Mouse (Mus musculus): ENCODE results near the gene Wdr90. TPM values are rescaled to one million over a fixed set of nuclear protein-coding genes. Genes with fewer than 3 reads are reported as not detected.

Wdr90 gene
- polyA plus RNA-seq, 2 experiments, result 7.5 to 18.1 TPM

- no peaks in the 10 kb centered on the region for H3K9me3 ChIP-seq (ENCODE audit: control insufficient read depth, low read length)
- DNase-seq (ENCODE audit: low read depth in 3 of 3, low spot score in 3 of 3) (no peak), ATAC-seq (ENCODE audit: insufficient read depth) (no peak)
- H3K4me1 ChIP-seq (replicated peaks; ENCODE audit: control insufficient read depth in 2 of 2, insufficient read depth in 2 of 2, low read length in 1 of 2), result peaks cover 3 to 6% of the 10 kb centered on the region in 2 experiments; a peak in 1 of 4 replicates
- 10% methylated on average over 24 of the region's 29 CpGs for WGBS (ENCODE audit: insufficient replicate concordance)
- H3K9ac ChIP-seq (replicated peaks), result peak within 1 kb of the TSS; percentile 7; the same call in 1 of the 2 replicates
- TF ChIP-seq CTCF (IDR thresholded peaks at IDR 0.05; ENCODE audit: low read depth) (no peak), EP300 (IDR thresholded peaks at IDR 0.05; ENCODE audit: low read depth) (no peak)
- peak within 1 kb of the TSS; percentile 53 for H3K4me2 ChIP-seq (ENCODE audit: low read depth)
- peak within 1 kb of the TSS in 1 of 2 experiments; percentile 23; a peak in 2 of 4 replicates for H3K4me3 ChIP-seq (ENCODE audit: insufficient read depth in 1 of 2, low read depth in 2 of 2, low read length in 2 of 2)
- H3K36me3 ChIP-seq (replicated peaks; ENCODE audit: control insufficient read depth, insufficient read depth, low read depth), result peaks cover 32% of the 10 kb centered on the region
- H3K27me3 ChIP-seq (ENCODE audit: control insufficient read depth, insufficient read depth, low read length), result no peaks in the 10 kb centered on the region
- no peak within 1 kb of the TSS for H3K27ac ChIP-seq
These were observed 24.3 kb downstream of the Wdr90 start, which contains the start of gene Rhbdl1 for GRCm38 (mm10) chr17:25837076-25837410. Gene Rhbdl1 (minus strand): TSS chr17:25837295.

- H3K9me3 ChIP-seq (ENCODE audit: control insufficient read depth, low read length), result no peaks in the 10 kb centered on the region
- ATAC-seq (ENCODE audit: insufficient read depth) (no peak), DNase-seq (ENCODE audit: low read depth in 3 of 3, low spot score in 3 of 3) (no peak)
- H3K4me3 ChIP-seq (ENCODE audit: insufficient read depth in 1 of 2, low read depth in 2 of 2, low read length in 2 of 2), result peak overlapping the region in 1 of 2 experiments; percentile 23; a peak in 2 of 4 replicates
- TF ChIP-seq EP300 (IDR thresholded peaks at IDR 0.05; ENCODE audit: low read depth), result no peak
- no peak for TF ChIP-seq CTCF (IDR thresholded peaks at IDR 0.05; ENCODE audit: low read depth)
- WGBS (ENCODE audit: insufficient replicate concordance), result 26% methylated on average over 21 of the region's 23 CpGs
- peak overlapping the region; percentile 53 for H3K4me2 ChIP-seq (ENCODE audit: low read depth)
- H3K36me3 ChIP-seq (replicated peaks; ENCODE audit: control insufficient read depth, insufficient read depth, low read depth), result peaks cover 29% of the 10 kb centered on the region
- H3K27me3 ChIP-seq (ENCODE audit: control insufficient read depth, insufficient read depth, low read length), result no peaks in the 10 kb centered on the region
- peaks cover 7 to 9% of the 10 kb centered on the region in 2 experiments for H3K4me1 ChIP-seq (replicated peaks; ENCODE audit: control insufficient read depth in 2 of 2, insufficient read depth in 2 of 2, low read length in 1 of 2)
- peak overlapping the region; percentile 7; the same call in 1 of the 2 replicates for H3K9ac ChIP-seq (replicated peaks)
- no peak overlapping the region for H3K27ac ChIP-seq
These were observed 24.8 kb downstream of the Wdr90 start for GRCm38 (mm10) chr17:25836397-25837075.

- Histone ChIP-seq H3K4me1 (replicated peaks; ENCODE audit: control insufficient read depth in 2 of 2, insufficient read depth in 2 of 2, low read length in 1 of 2) (peaks cover 9 to 13% of the 10 kb centered on the region in 2 experiments), H3K27ac (no peak overlapping the region), H3K4me3 (ENCODE audit: insufficient read depth in 1 of 2, low read depth in 2 of 2, low read length in 2 of 2) (no peak overlapping the region), H3K9me3 (ENCODE audit: control insufficient read depth, low read length) (no peaks in the 10 kb centered on the region), H3K36me3 (replicated peaks; ENCODE audit: control insufficient read depth, insufficient read depth, low read depth) (peaks cover 27% of the 10 kb centered on the region), H3K27me3 (ENCODE audit: control insufficient read depth, insufficient read depth, low read length) (no peaks in the 10 kb centered on the region), H3K4me2 (ENCODE audit: low read depth) (no peak overlapping the region), H3K9ac (replicated peaks) (no peak overlapping the region)
- DNase-seq (ENCODE audit: low read depth in 3 of 3, low spot score in 3 of 3) (no peak), ATAC-seq (ENCODE audit: insufficient read depth) (no peak)
- no peak for TF ChIP-seq CTCF (IDR thresholded peaks at IDR 0.05; ENCODE audit: low read depth)
- 81% methylated on average over 16 of the region's 16 CpGs for WGBS (ENCODE audit: insufficient replicate concordance)
These were observed 25.5 kb downstream of the Wdr90 start for GRCm38 (mm10) chr17:25835816-25836215.

GRCm38 (mm10) chr17:25835301-25835700 is 26.0 kb downstream of the Wdr90 start:
- DNase-seq (ENCODE audit: low read depth in 3 of 3, low spot score in 3 of 3), result no peak
- Histone ChIP-seq H3K4me3 (ENCODE audit: insufficient read depth in 1 of 2, low read depth in 2 of 2, low read length in 2 of 2) (no peak overlapping the region), H3K36me3 (replicated peaks; ENCODE audit: control insufficient read depth, insufficient read depth, low read depth) (peaks cover 27% of the 10 kb centered on the region), H3K27ac (no peak overlapping the region), H3K9me3 (ENCODE audit: control insufficient read depth, low read length) (no peaks in the 10 kb centered on the region), H3K4me1 (replicated peaks; ENCODE audit: control insufficient read depth in 2 of 2, insufficient read depth in 2 of 2, low read length in 1 of 2) (peaks cover 9 to 13% of the 10 kb centered on the region in 2 experiments), H3K9ac (replicated peaks) (no peak overlapping the region), H3K27me3 (ENCODE audit: control insufficient read depth, insufficient read depth, low read length) (no peaks in the 10 kb centered on the region), H3K4me2 (ENCODE audit: low read depth) (no peak overlapping the region)
- ATAC-seq (ENCODE audit: insufficient read depth), result no peak
- 86% methylated on average over 7 of the region's 7 CpGs for WGBS (ENCODE audit: insufficient replicate concordance)
- no peak for TF ChIP-seq CTCF (IDR thresholded peaks at IDR 0.05; ENCODE audit: low read depth)
- TF ChIP-seq EP300 (IDR thresholded peaks at IDR 0.05; ENCODE audit: low read depth), result no peak

GRCm38 (mm10) chr17:25834595-25835222 is 26.6 kb downstream of the Wdr90 start:
- no peak for ATAC-seq (ENCODE audit: insufficient read depth)
- peak overlapping the region in 1 of 2 experiments; percentile 70; a peak in 2 of 4 replicates for H3K4me3 ChIP-seq (ENCODE audit: insufficient read depth in 1 of 2, low read depth in 2 of 2, low read length in 2 of 2)
- H3K9me3 ChIP-seq (ENCODE audit: control insufficient read depth, low read length), result no peaks in the 10 kb centered on the region
- no peak overlapping the region for H3K27ac ChIP-seq
- H3K4me2 ChIP-seq (ENCODE audit: low read depth), result peak overlapping the region; percentile 83
- no peaks in the 10 kb centered on the region for H3K27me3 ChIP-seq (ENCODE audit: control insufficient read depth, insufficient read depth, low read length)
- peaks cover 9 to 14% of the 10 kb centered on the region in 2 experiments for H3K4me1 ChIP-seq (replicated peaks; ENCODE audit: control insufficient read depth in 2 of 2, insufficient read depth in 2 of 2, low read length in 1 of 2)
- H3K9ac ChIP-seq (replicated peaks), result no peak overlapping the region
- TF ChIP-seq EP300 (IDR thresholded peaks at IDR 0.05; ENCODE audit: low read depth) (no peak), CTCF (IDR thresholded peaks at IDR 0.05; ENCODE audit: low read depth) (no peak)
- peaks cover 21% of the 10 kb centered on the region for H3K36me3 ChIP-seq (replicated peaks; ENCODE audit: control insufficient read depth, insufficient read depth, low read depth)
- DNase-seq (ENCODE audit: low read depth in 3 of 3, low spot score in 3 of 3), result no peak
- WGBS (ENCODE audit: insufficient replicate concordance), result 78% methylated on average over 12 of the region's 12 CpGs

All from liver, embryonic 14.5 days (tissue).